Mouse (Mus musculus) bone marrow macrophage, adult 2 months (primary cell): ENCODE measurements around the gene Cmya5.

ENCODE experiments used
- CTCF ChIP-seq: IDR thresholded peaks from 2 replicates; pipeline ENCODE4 v1.5.1; 2012; ENCODE audit warnings: low read depth, mild to moderate bottlenecking, low read length, moderate library complexity
- POLR2A ChIP-seq: IDR thresholded peaks from 2 replicates; pipeline ENCODE4 v1.6.1; 2012; ENCODE audit warnings: mild to moderate bottlenecking, low read depth, low read length, borderline replicate concordance

DNA sequence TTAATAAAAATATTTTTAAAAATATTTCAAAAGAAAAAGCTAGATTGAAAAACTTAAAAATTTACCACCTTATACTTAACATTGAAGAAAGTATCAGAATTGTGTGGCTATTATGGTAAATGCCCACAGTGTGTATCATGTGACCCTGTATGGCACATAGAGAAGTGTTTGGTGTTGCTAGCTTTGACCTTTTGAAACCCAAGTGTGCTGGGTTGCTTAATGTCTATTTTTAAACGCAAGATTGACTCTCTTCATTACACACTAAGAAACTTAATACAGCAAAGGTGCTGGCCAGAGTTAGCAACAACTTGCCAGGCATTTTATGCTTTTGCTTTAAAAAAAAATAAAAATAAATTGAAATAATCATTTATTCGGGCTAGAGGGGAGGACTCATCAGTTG, 9.0 kb downstream of the Cmya5 start:
- TF ChIP-seq CTCF (no peak), POLR2A (no peak)
